Mouse (Mus musculus) heart, embryonic 16.5 days (tissue): ENCODE results near the gene Ccdc194. TPM values are rescaled to one million over a fixed set of nuclear protein-coding genes. Genes with fewer than 3 reads are reported as not detected.

Experiments used
- ATAC-seq: fragments of 200-750 bp; cut with Nextera tagmentation; replicated peaks from 2 replicates; pipeline ENCODE4 v1.8.0; 2017; ENCODE audit warnings: moderate number of reproducible peaks; ENCODE audit not compliant: insufficient read depth, low FRiP score; ENCODE audit errors: extremely low read depth
- H3K27ac ChIP-seq: fragments of 300-500 bp; sonication (generic); 2 replicates; pipeline ENCODE4 v1.5.1; 2014; ENCODE audit warnings: mild to moderate bottlenecking, low read length, control low read depth, moderate library complexity
- H3K27me3 ChIP-seq: fragments of 300-500 bp; sonication (generic); 2 replicates; pipeline ENCODE4 v1.6.1; 2014; ENCODE audit warnings: low read length, mixed read lengths; ENCODE audit not compliant: control insufficient read depth, insufficient read depth
- H3K36me3 ChIP-seq: fragments of 300-500 bp; sonication (generic); 2 replicates; pipeline ENCODE4 v1.6.1; 2014; ENCODE audit not compliant: control insufficient read depth, insufficient read depth
- H3K4me1 ChIP-seq: fragments of 300-500 bp; sonication (generic); 2 replicates; pipeline ENCODE4 v1.6.1; 2014; ENCODE audit warnings: low read length, mixed read lengths; ENCODE audit not compliant: control insufficient read depth, insufficient read depth
- H3K4me2 ChIP-seq: fragments of 300-500 bp; sonication (generic); 2 replicates; pipeline ENCODE4 v1.6.1; 2014; ENCODE audit warnings: low read depth, mild to moderate bottlenecking, control low read depth, low read length
- H3K4me3 ChIP-seq: fragments of 300-500 bp; sonication (generic); 2 replicates; pipeline ENCODE4 v1.5.1; 2014; ENCODE audit warnings: mild to moderate bottlenecking, control low read depth, low read length
- H3K9ac ChIP-seq: fragments of 300-500 bp; sonication (generic); 2 replicates; pipeline ENCODE4 v1.6.1; 2014; ENCODE audit warnings: low read length, control low read depth
- H3K9me3 ChIP-seq: fragments of 300-500 bp; sonication (generic); replicated peaks from 2 replicates; pipeline ENCODE4 v1.6.1; 2016; ENCODE audit warnings: low read length; ENCODE audit not compliant: control insufficient read depth
- whole genome bisulfite sequencing: fragments of 180-500 bp; shearing (Covaris S2); extraction: QIAGEN DNeasy Blood & Tissue Kit; methylation state at CpG from one replicate; pipeline ENCODE4 v1.1.7; 2014; 5-methylcytosine and 5-hydroxymethylcytosine counted together
- polyA plus RNA-seq: library from polyadenylated mRNA; unstranded; fragments of >200 nt; fragmentation: Nextera tagmentation; extraction: Ambion mirVana; gene quantifications from 2 replicates; pipeline ENCODE4 v1.2.1, GENCODE M21; 2015

The Ccdc194 gene
- polyA plus RNA-seq, 1 experiment from 2014 or later = 0.54 TPM

- H3K9me3 ChIP-seq = no peaks in the 10 kb centered on the region
- peaks cover 3% of the 10 kb centered on the region; the same call in 1 of the 2 replicates for H3K4me1 ChIP-seq
- 86% methylated on average over 4 of the region's 4 CpGs for WGBS
- H3K27me3 ChIP-seq = peaks cover 38% of the 10 kb centered on the region
- H3K4me2 ChIP-seq = no peak overlapping the region
- no peak overlapping the region for H3K27ac ChIP-seq
- ATAC-seq = no peak
- H3K36me3 ChIP-seq = no peaks in the 10 kb centered on the region
- H3K9ac ChIP-seq = no peak overlapping the region
- no peak overlapping the region for H3K4me3 ChIP-seq
These were observed 20.2 kb downstream of the Ccdc194 start for GRCm38 (mm10) chr8:71505326-71505725.

GRCm38 (mm10) chr8:71504349-71504748 is 21.2 kb downstream of the Ccdc194 start:
- no peaks in the 10 kb centered on the region for H3K9me3 ChIP-seq
- no peak overlapping the region for H3K9ac ChIP-seq
- 93% methylated on average over 4 of the region's 4 CpGs for WGBS
- H3K4me3 ChIP-seq = no peak overlapping the region
- no peak for ATAC-seq
- peaks cover 29% of the 10 kb centered on the region for H3K27me3 ChIP-seq
- H3K27ac ChIP-seq = no peak overlapping the region
- H3K36me3 ChIP-seq = no peaks in the 10 kb centered on the region
- H3K4me2 ChIP-seq = no peak overlapping the region
- peaks cover 4% of the 10 kb centered on the region for H3K4me1 ChIP-seq

GRCm38 (mm10) chr8:71498816-71499690 is 26.5 kb downstream of the Ccdc194 start:
- ATAC-seq = peak; percentile 30
- Histone ChIP-seq H3K4me3 (no peak overlapping the region), H3K4me1 (peaks cover 44% of the 10 kb centered on the region), H3K4me2 (0 out of 2 replicates have a peak overlapping the region, but pooled peaks have one; percentile 5), H3K9ac (no peak overlapping the region), H3K36me3 (no peaks in the 10 kb centered on the region), H3K9me3 (no peaks in the 10 kb centered on the region), H3K27me3 (no peaks in the 10 kb centered on the region), H3K27ac (peak overlapping the region; percentile 70)
- WGBS = 31% methylated on average over 16 of the region's 16 CpGs

- Histone ChIP-seq H3K4me2 (0 out of 2 replicates have a peak overlapping the region, but pooled peaks have one; percentile 5), H3K4me3 (no peak overlapping the region), H3K27me3 (no peaks in the 10 kb centered on the region), H3K9me3 (no peaks in the 10 kb centered on the region), H3K4me1 (peaks cover 44% of the 10 kb centered on the region), H3K36me3 (no peaks in the 10 kb centered on the region), H3K27ac (peak overlapping the region; percentile 70), H3K9ac (peak overlapping the region; percentile 53)
- WGBS = 21% methylated on average over 15 of the region's 15 CpGs
- no peak for ATAC-seq
These were observed 27.5 kb downstream of the Ccdc194 start for GRCm38 (mm10) chr8:71497881-71498501.

- Histone ChIP-seq H3K27me3 (no peaks in the 10 kb centered on the region), H3K4me3 (no peak overlapping the region), H3K4me2 (no peak overlapping the region), H3K9ac (no peak overlapping the region), H3K36me3 (peaks cover 8% of the 10 kb centered on the region; the same call in 1 of the 2 replicates), H3K27ac (peak overlapping the region; percentile 81), H3K9me3 (no peaks in the 10 kb centered on the region), H3K4me1 (peaks cover 44% of the 10 kb centered on the region)
- WGBS = 82% methylated on average over 1 of the region's 1 CpGs
- ATAC-seq = no peak
These were observed 28.4 kb downstream of the Ccdc194 start for GRCm38 (mm10) chr8:71497077-71497645.

GRCm38 (mm10) chr8:71496481-71496880 is 29.0 kb downstream of the Ccdc194 start:
- Histone ChIP-seq H3K9ac (0 out of 2 replicates have a peak overlapping the region, but pooled peaks have one; percentile 28), H3K4me2 (no peak overlapping the region), H3K27me3 (no peaks in the 10 kb centered on the region), H3K4me3 (no peak overlapping the region), H3K36me3 (peaks cover 8% of the 10 kb centered on the region; the same call in 1 of the 2 replicates), H3K4me1 (peaks cover 44% of the 10 kb centered on the region), H3K9me3 (no peaks in the 10 kb centered on the region), H3K27ac (peak overlapping the region; percentile 81)
- 31% methylated on average over 11 of the region's 11 CpGs for WGBS
- ATAC-seq = peak; percentile 56; the same call in 1 of the 2 replicates

- Histone ChIP-seq H3K36me3 (peaks cover 8% of the 10 kb centered on the region; the same call in 1 of the 2 replicates), H3K4me3 (no peak overlapping the region), H3K4me2 (no peak overlapping the region), H3K27me3 (no peaks in the 10 kb centered on the region), H3K27ac (peak overlapping the region; percentile 81), H3K9me3 (no peaks in the 10 kb centered on the region), H3K9ac (0 out of 2 replicates have a peak overlapping the region, but pooled peaks have one; percentile 35), H3K4me1 (peaks cover 44% of the 10 kb centered on the region)
- WGBS = 83% methylated on average over 5 of the region's 5 CpGs
- no peak for ATAC-seq
These were observed 29.7 kb downstream of the Ccdc194 start for GRCm38 (mm10) chr8:71495811-71496210.

- Histone ChIP-seq H3K4me3 (no peak overlapping the region), H3K9me3 (no peaks in the 10 kb centered on the region), H3K4me2 (peak overlapping the region; percentile 51), H3K27ac (peak overlapping the region; percentile 81), H3K9ac (0 out of 2 replicates have a peak overlapping the region, but pooled peaks have one; percentile 47), H3K27me3 (no peaks in the 10 kb centered on the region), H3K36me3 (peaks cover 8% of the 10 kb centered on the region; the same call in 1 of the 2 replicates), H3K4me1 (peaks cover 44% of the 10 kb centered on the region)
- peak; percentile 49 for ATAC-seq
- WGBS = 17% methylated on average over 16 of the region's 16 CpGs
These were observed 30.5 kb downstream of the Ccdc194 start for GRCm38 (mm10) chr8:71495039-71495438.
